Mouse (Mus musculus): ENCODE measurements around the gene Actc1. TPM values are rescaled to one million over a fixed set of nuclear protein-coding genes. Genes with fewer than 3 reads are reported as not detected.

Actc1 gene
- 1.3 and 2.8 TPM in 2 replicates for polyA plus RNA-seq (2012; rRNA removed)

GRCm38 (mm10) chr2:114052696-114053598 lies at the start of gene Actc1:
Gene Actc1, minus strand, starts transcription at chr2:114053548.
- DNase-seq (ENCODE audit: low read depth): no peak

GRCm38 (mm10) chr2:114102471-114102870 lies 49.1 kb upstream of the Actc1 start:
- no peak for DNase-seq (ENCODE audit: low read depth)

GRCm38 (mm10) chr2:114100834-114101233 lies 47.5 kb upstream of the Actc1 start:
- DNase-seq (ENCODE audit: low read depth): no peak

GRCm38 (mm10) chr2:114099816-114100215 lies 46.5 kb upstream of the Actc1 start:
- no peak for DNase-seq (ENCODE audit: low read depth)

GRCm38 (mm10) chr2:114099109-114099508 lies 45.8 kb upstream of the Actc1 start:
- DNase-seq (ENCODE audit: low read depth): peak; percentile 30

GRCm38 (mm10) chr2:114097627-114098026 lies 44.3 kb upstream of the Actc1 start:
- DNase-seq (ENCODE audit: low read depth): no peak

- no peak for DNase-seq (ENCODE audit: low read depth)
Measured at GRCm38 (mm10) chr2:114096570-114096969, 43.2 kb upstream of the Actc1 start.

- DNase-seq (ENCODE audit: low read depth): no peak
Measured at GRCm38 (mm10) chr2:114095348-114095747, 42.0 kb upstream of the Actc1 start.

GRCm38 (mm10) chr2:114094696-114095095 lies 41.3 kb upstream of the Actc1 start:
- no peak for DNase-seq (ENCODE audit: low read depth)

GRCm38 (mm10) chr2:114093577-114093976 lies 40.2 kb upstream of the Actc1 start:
- DNase-seq (ENCODE audit: low read depth): no peak

GRCm38 (mm10) chr2:114089862-114090261 lies 36.5 kb upstream of the Actc1 start:
- DNase-seq (ENCODE audit: low read depth): peak; percentile 67

GRCm38 (mm10) chr2:114087271-114087670 lies 33.9 kb upstream of the Actc1 start:
- DNase-seq (ENCODE audit: low read depth): no peak

GRCm38 (mm10) chr2:114071876-114072275 lies 18.5 kb upstream of the Actc1 start:
- no peak for DNase-seq (ENCODE audit: low read depth)

- no peak for DNase-seq (ENCODE audit: low read depth)
Measured at GRCm38 (mm10) chr2:114066226-114066625, 12.9 kb upstream of the Actc1 start.

- DNase-seq (ENCODE audit: low read depth): no peak
Measured at GRCm38 (mm10) chr2:114064004-114064403, 10.7 kb upstream of the Actc1 start.

GRCm38 (mm10) chr2:114060071-114060591 lies 6.8 kb upstream of the Actc1 start:
- DNase-seq (ENCODE audit: low read depth): no peak

GRCm38 (mm10) chr2:114059608-114060007 lies 6.3 kb upstream of the Actc1 start:
- DNase-seq (ENCODE audit: low read depth): no peak

- DNase-seq (ENCODE audit: low read depth): no peak
Measured at GRCm38 (mm10) chr2:114058226-114058796, 5.0 kb upstream of the Actc1 start.

- no peak for DNase-seq (ENCODE audit: low read depth)
Measured at GRCm38 (mm10) chr2:114057303-114057853, 4.0 kb upstream of the Actc1 start.

GRCm38 (mm10) chr2:114054129-114054528 lies 781 bp upstream of the Actc1 start:
- no peak for DNase-seq (ENCODE audit: low read depth)

GRCm38 (mm10) chr2:114051871-114052241 lies 1.5 kb downstream of the Actc1 start:
- DNase-seq (ENCODE audit: low read depth): no peak

GRCm38 (mm10) chr2:114051111-114051870 lies 2.1 kb downstream of the Actc1 start:
- DNase-seq (ENCODE audit: low read depth): no peak

Measured in gonadal fat pad, adult 2 months (tissue).